Mouse (Mus musculus) embryonic fibroblast, embryonic 13.5 days (primary cell): Measurements from ENCODE around the gene St7l.

Experiments
- CTCF ChIP-seq: IDR thresholded peaks from 2 replicates; pipeline ENCODE4 v1.5.1; 2011; ENCODE audit warnings: mild to moderate bottlenecking, control low read depth, low read length, moderate library complexity, borderline replicate concordance; ENCODE audit not compliant: insufficient read depth
- POLR2A ChIP-seq: IDR thresholded peaks from 2 replicates; pipeline ENCODE4 v1.6.1; 2011; ENCODE audit warnings: low read depth, mild to moderate bottlenecking, control low read depth, low read length, moderate library complexity

GRCm38 (mm10) chr3:104952891-104953670 is 89.3 kb downstream of the St7l start:
- TF ChIP-seq CTCF: no peak
- no peak for TF ChIP-seq POLR2A
